Mouse (Mus musculus) thymus, adult 2 months (tissue): ENCODE measurements at regions not wholly inside any gene's neighbourhood (a gene's known extent, or its start where the extent isn't known, plus 50 kb on each side); places are given as distances from the start of the nearest gene placed in this dataset.

Source experiments
- DNase-seq: peaks from one replicate; pipeline ENCODE4 v3.0.0; 2021
- H3K27ac ChIP-seq: fragments of 200-500 bp; 2 replicates; pipeline ENCODE4 v1.5.1; 2012; ENCODE audit warnings: low read length, control low read depth; ENCODE audit not compliant: control insufficient read depth, insufficient read depth
- H3K27me3 ChIP-seq: fragments of 200-500 bp; 2 replicates; pipeline ENCODE4 v1.6.1; 2012; ENCODE audit warnings: mild to moderate bottlenecking, low read length, moderate library complexity, mixed read lengths; ENCODE audit not compliant: control insufficient read depth, insufficient read depth
- H3K36me3 ChIP-seq: fragments of 200-500 bp; 2 replicates; pipeline ENCODE4 v1.6.1; 2012; ENCODE audit warnings: mild to moderate bottlenecking, low read length, moderate library complexity; ENCODE audit not compliant: control insufficient read depth, insufficient read depth
- H3K4me1 ChIP-seq: fragments of 200-500 bp; replicated peaks from 2 replicates; pipeline ENCODE4 v1.6.1; 2012; ENCODE audit warnings: low read length; ENCODE audit not compliant: control insufficient read depth, insufficient read depth
- H3K4me3 ChIP-seq: fragments of 200-500 bp; 2 replicates; pipeline ENCODE4 v1.5.1; 2012; ENCODE audit warnings: mild to moderate bottlenecking, low read length, control low read depth, moderate library complexity; ENCODE audit not compliant: control insufficient read depth, insufficient read depth
- CTCF ChIP-seq: fragments of 200-500 bp; IDR thresholded peaks from 2 replicates; pipeline ENCODE4 v1.5.1; 2012; ENCODE audit warnings: mild to moderate bottlenecking, control low read depth, low read length, moderate library complexity, borderline replicate concordance; ENCODE audit not compliant: control insufficient read depth, poor library complexity, insufficient read depth; ENCODE audit errors: extremely low read depth
- POLR2A ChIP-seq: fragments of 200-500 bp; IDR thresholded peaks from 2 replicates; pipeline ENCODE4 v1.6.1; 2012; ENCODE audit warnings: mild to moderate bottlenecking, low read length, control low read depth, moderate library complexity; ENCODE audit not compliant: control insufficient read depth, poor library complexity, insufficient read depth; ENCODE audit errors: extremely low read depth
- WGBS: fragments of 180-500 bp; shearing (Covaris S2); methylation state at CpG from one replicate; pipeline ENCODE4 v1.1.7; 2018; 5-methylcytosine and 5-hydroxymethylcytosine counted together

- Histone ChIP-seq H3K4me3 (no peak overlapping the region), H3K4me1 (peaks cover 16% of the 10 kb centered on the region), H3K27ac (no peak overlapping the region), H3K36me3 (no peaks in the 10 kb centered on the region), H3K27me3 (no peaks in the 10 kb centered on the region)
- no peak for TF ChIP-seq CTCF
- no peak for TF ChIP-seq POLR2A
- DNase-seq, result no peak
Measured at GRCm38 (mm10) chr7:125191313-125191712, 253.2 kb upstream of the Kdm8 start.

DNA sequence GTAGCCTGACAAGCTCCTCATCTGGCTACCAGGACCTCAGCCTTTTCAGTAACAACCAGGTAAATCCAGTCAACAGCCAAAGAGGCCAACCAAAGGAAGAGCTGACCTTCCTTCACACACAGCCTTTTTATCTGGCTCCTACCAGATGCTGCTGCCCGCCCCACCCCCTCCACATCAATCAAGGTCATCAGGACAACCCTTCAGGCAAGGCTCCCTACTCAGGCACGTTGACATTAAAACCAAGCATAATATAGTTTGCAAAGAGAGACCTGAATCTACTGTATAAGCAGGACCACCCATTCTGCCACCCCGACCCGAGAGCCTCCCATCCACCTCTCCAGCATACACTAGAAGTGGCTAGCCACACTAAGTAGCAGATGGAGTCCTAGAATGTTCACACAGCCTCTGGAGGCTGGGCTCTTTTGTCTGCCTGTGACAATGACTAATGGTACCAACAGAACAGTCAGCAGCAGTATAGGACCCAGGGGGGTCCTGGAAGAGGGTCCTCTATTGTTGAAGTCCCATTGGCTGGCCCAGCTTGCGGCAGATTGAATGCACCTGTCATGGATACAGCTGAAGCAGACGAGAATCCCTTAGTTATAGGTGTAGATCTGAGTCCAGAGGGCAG, 233.0 kb upstream of the Kdm8 start:
- peaks cover 3% of the 10 kb centered on the region for H3K4me1 ChIP-seq
- no peaks in the 10 kb centered on the region for H3K36me3 ChIP-seq
- no peak overlapping the region for H3K27ac ChIP-seq
- no peaks in the 10 kb centered on the region for H3K27me3 ChIP-seq
- TF ChIP-seq CTCF (no peak), POLR2A (no peak)
- no peak for DNase-seq
- H3K4me3 ChIP-seq, result no peak overlapping the region
- 83% methylated on average over 6 of the region's 6 CpGs for WGBS

- DNase-seq, result no peak
- Histone ChIP-seq H3K27me3 (no peaks in the 10 kb centered on the region), H3K27ac (no peak overlapping the region), H3K4me1 (peaks cover 3% of the 10 kb centered on the region), H3K4me3 (no peak overlapping the region), H3K36me3 (no peaks in the 10 kb centered on the region)
- TF ChIP-seq CTCF, result no peak
- TF ChIP-seq POLR2A, result no peak
- 80% methylated on average over 6 of the region's 6 CpGs for WGBS
Measured at GRCm38 (mm10) chr7:125214036-125214435, 230.4 kb upstream of the Kdm8 start.

DNA sequence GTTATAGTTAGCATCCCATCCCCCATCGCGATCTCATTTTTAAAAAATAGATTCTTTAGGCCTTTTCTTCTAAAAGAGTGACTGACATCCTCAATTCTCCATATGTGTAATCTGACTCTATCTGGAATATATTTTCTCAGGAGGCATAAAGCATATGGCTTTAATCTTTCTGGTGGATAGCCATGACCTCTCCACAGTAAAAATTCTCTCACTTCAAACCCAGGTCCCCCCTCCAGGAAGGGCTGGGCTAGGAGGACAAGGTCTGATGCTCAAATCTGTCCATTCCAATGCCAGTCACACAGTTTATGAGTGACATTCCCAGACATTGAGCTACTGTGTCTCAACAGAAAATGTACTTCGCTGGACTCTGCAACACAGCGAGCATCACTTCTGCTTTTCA, 226.8 kb upstream of the Kdm8 start:
- H3K4me1 ChIP-seq, result peaks cover 3% of the 10 kb centered on the region
- WGBS, result 76% methylated on average over 4 of the region's 4 CpGs
- no peaks in the 10 kb centered on the region for H3K36me3 ChIP-seq
- no peak overlapping the region for H3K27ac ChIP-seq
- TF ChIP-seq POLR2A, result no peak
- TF ChIP-seq CTCF, result no peak
- H3K4me3 ChIP-seq, result no peak overlapping the region
- DNase-seq, result no peak
- no peaks in the 10 kb centered on the region for H3K27me3 ChIP-seq

- Histone ChIP-seq H3K27me3 (no peaks in the 10 kb centered on the region), H3K4me1 (no peaks in the 10 kb centered on the region), H3K27ac (no peak overlapping the region), H3K36me3 (no peaks in the 10 kb centered on the region), H3K4me3 (no peak overlapping the region)
- no peak for DNase-seq
- WGBS, result 93% methylated on average over 1 of the region's 1 CpGs
- TF ChIP-seq POLR2A (no peak), CTCF (no peak)
Measured at GRCm38 (mm10) chr7:125222684-125223083, 221.8 kb upstream of the Kdm8 start.

GRCm38 (mm10) chr7:125234911-125235310, 209.6 kb upstream of the Kdm8 start:
- H3K4me3 ChIP-seq, result no peak overlapping the region
- H3K27ac ChIP-seq, result no peak overlapping the region
- H3K4me1 ChIP-seq, result no peaks in the 10 kb centered on the region
- WGBS, result 77% methylated on average over 7 of the region's 7 CpGs
- H3K36me3 ChIP-seq, result no peaks in the 10 kb centered on the region
- no peak for TF ChIP-seq POLR2A
- no peak for TF ChIP-seq CTCF
- DNase-seq, result no peak
- no peaks in the 10 kb centered on the region for H3K27me3 ChIP-seq

GRCm38 (mm10) chr7:125237026-125237425, 207.4 kb upstream of the Kdm8 start:
- Histone ChIP-seq H3K4me3 (no peak overlapping the region), H3K27me3 (no peaks in the 10 kb centered on the region), H3K27ac (no peak overlapping the region), H3K36me3 (no peaks in the 10 kb centered on the region), H3K4me1 (no peaks in the 10 kb centered on the region)
- WGBS, result 87% methylated on average over 3 of the region's 3 CpGs
- TF ChIP-seq POLR2A (no peak), CTCF (no peak)
- no peak for DNase-seq

- Histone ChIP-seq H3K27me3 (no peaks in the 10 kb centered on the region), H3K36me3 (no peaks in the 10 kb centered on the region), H3K4me3 (no peak overlapping the region), H3K27ac (no peak overlapping the region), H3K4me1 (no peaks in the 10 kb centered on the region)
- TF ChIP-seq POLR2A (no peak), CTCF (no peak)
- DNase-seq, result no peak
- WGBS, result 87% methylated on average over 3 of the region's 3 CpGs
Measured at GRCm38 (mm10) chr7:125243021-125243420, 201.5 kb upstream of the Kdm8 start.
